Mouse (Mus musculus) lung, adult 2 months (tissue): ENCODE results near the gene Ptprq.

Experiments
- CTCF ChIP-seq: fragments of 200-500 bp; IDR thresholded peaks from 2 replicates; pipeline ENCODE4 v1.5.1; 2011; ENCODE audit warnings: mild to moderate bottlenecking, low read length, control low read depth; ENCODE audit not compliant: insufficient read depth
- POLR2A ChIP-seq: fragments of 200-500 bp; IDR thresholded peaks from 2 replicates; pipeline ENCODE4 v1.6.1; 2011; ENCODE audit warnings: low read depth, mild to moderate bottlenecking, control low read depth, low read length, borderline replicate concordance; ENCODE audit errors: extremely low read depth

DNA sequence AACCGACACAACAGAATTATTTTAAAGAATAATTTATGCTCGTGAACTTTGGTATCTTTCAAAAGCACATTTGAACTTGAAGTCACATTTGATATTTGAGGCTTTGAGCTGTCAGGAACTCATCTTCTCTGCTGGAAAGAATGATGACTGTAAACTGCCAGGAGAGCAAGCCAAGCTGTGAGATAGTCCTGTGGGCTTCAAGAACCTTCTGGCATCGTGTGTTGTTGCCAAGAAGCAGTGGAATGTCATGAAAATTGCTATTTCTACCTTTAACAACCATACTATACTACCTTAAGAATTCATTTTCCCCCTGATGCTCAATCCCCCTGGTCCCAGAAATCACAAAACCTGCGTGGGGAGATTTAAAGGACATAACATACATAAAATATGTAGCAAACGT lies 200.6 kb downstream of the Ptprq start:
- TF ChIP-seq CTCF: no peak
- no peak for TF ChIP-seq POLR2A
